Mouse (Mus musculus) liver, embryonic 12.5 days (tissue): ENCODE results near the gene Lpcat4. TPM values are rescaled to one million over a fixed set of nuclear protein-coding genes. Genes with fewer than 3 reads are reported as not detected.

Source experiments
- ATAC-seq: fragments of 200-750 bp; cut with Nextera tagmentation; 2 replicates; pipeline ENCODE4 v1.8.0; 2017; ENCODE audit warnings: moderate number of reproducible peaks, mild to moderate bottlenecking, moderate library complexity
- H3K27ac ChIP-seq: fragments of 300-500 bp; sonication (generic); 2 replicates; pipeline ENCODE4 v1.5.1; 2016; ENCODE audit warnings: mild to moderate bottlenecking
- H3K27me3 ChIP-seq: fragments of 300-500 bp; sonication (generic); replicated peaks from 2 replicates; pipeline ENCODE4 v1.6.1; 2016; ENCODE audit warnings: mild to moderate bottlenecking, moderate library complexity
- H3K36me3 ChIP-seq: fragments of 300-500 bp; sonication (generic); 2 replicates; pipeline ENCODE4 v1.6.1; 2016; ENCODE audit warnings: mild to moderate bottlenecking, moderate library complexity
- H3K4me1 ChIP-seq: fragments of 300-500 bp; sonication (generic); 2 replicates; pipeline ENCODE4 v1.6.1; 2016
- H3K4me2 ChIP-seq: fragments of 300-500 bp; sonication (generic); 2 replicates; pipeline ENCODE4 v1.6.1; 2016; ENCODE audit warnings: mild to moderate bottlenecking, moderate library complexity
- H3K4me3 ChIP-seq: fragments of 300-500 bp; sonication (generic); 2 replicates; pipeline ENCODE4 v1.5.1; 2016; ENCODE audit warnings: mild to moderate bottlenecking, moderate library complexity
- H3K9ac ChIP-seq: fragments of 300-500 bp; sonication (generic); 2 replicates; pipeline ENCODE4 v1.6.1; 2016; ENCODE audit warnings: mild to moderate bottlenecking, moderate library complexity
- H3K9me3 ChIP-seq: fragments of 300-500 bp; sonication (generic); replicated peaks from 2 replicates; pipeline ENCODE4 v1.6.1; 2016; ENCODE audit warnings: mild to moderate bottlenecking, moderate library complexity
- WGBS: fragments of 180-500 bp; shearing (Covaris S2); methylation state at CpG from one replicate; pipeline ENCODE4 v1.1.7; 2016; ENCODE audit not compliant: insufficient replicate concordance; 5-methylcytosine and 5-hydroxymethylcytosine counted together
- polyA plus RNA-seq: library from polyadenylated mRNA; unstranded; fragments of >200 nt; fragmentation: Nextera tagmentation; extraction: Ambion mirVana; gene quantifications from 2 replicates; pipeline ENCODE4 v1.2.1, GENCODE M21; 2016

Lpcat4 gene
- 5.9 TPM in 2 replicates for polyA plus RNA-seq

DNA sequence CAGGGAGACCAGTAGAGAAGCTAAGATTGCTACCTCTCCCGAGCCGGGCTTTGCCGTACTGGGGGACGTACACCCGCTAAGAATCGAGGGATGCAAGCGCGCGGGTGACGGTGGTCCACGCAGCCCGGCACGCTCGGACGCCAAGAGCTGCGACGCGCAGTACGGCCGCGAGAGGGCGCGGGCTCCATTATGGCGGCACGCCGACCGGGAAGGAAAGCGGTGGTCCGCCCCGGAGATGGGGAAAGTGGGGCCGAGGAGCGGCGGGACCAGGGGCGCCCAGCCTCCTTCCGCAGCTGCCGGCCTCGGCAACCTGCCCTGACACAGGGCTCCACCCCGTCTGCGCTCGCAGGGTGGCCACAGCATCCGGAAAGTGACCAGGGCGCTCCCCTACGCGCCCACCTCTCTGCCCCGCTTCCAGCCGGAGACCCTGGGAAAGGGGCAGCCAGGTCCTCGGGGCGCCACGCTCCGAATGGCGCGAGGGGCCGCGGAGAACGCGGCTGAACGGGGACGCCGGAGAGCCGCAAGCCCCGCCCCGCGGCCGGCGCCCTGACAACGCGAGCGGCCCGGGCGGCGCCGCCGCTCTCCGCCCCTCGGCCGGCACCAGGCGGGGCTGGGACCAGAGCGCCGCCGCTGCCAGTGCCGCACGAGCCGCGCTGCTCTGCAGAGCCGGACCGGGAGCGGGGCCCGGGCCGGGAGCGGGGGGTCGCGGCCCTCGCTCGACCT, at the start of gene Lpcat4:
Gene Lpcat4, plus strand, starts transcription at position 257 of the 723 bp plus-strand sequence.
- H3K36me3 ChIP-seq, result no peaks in the 10 kb centered on the region
- H3K4me3 ChIP-seq, result peak within 1 kb of the TSS; percentile 91
- H3K4me1 ChIP-seq, result peaks cover 23% of the 10 kb centered on the region
- under 1% methylated on average over 83 of the region's 94 CpGs for WGBS
- peak within 1 kb of the TSS; percentile 99 for H3K4me2 ChIP-seq
- H3K9ac ChIP-seq, result peak within 1 kb of the TSS; percentile 87
- H3K9me3 ChIP-seq, result no peaks in the 10 kb centered on the region
- no peaks in the 10 kb centered on the region; the same call in 1 of the 2 replicates for H3K27me3 ChIP-seq
- ATAC-seq, result peak; percentile 91
- peak within 1 kb of the TSS; percentile 88 for H3K27ac ChIP-seq

DNA sequence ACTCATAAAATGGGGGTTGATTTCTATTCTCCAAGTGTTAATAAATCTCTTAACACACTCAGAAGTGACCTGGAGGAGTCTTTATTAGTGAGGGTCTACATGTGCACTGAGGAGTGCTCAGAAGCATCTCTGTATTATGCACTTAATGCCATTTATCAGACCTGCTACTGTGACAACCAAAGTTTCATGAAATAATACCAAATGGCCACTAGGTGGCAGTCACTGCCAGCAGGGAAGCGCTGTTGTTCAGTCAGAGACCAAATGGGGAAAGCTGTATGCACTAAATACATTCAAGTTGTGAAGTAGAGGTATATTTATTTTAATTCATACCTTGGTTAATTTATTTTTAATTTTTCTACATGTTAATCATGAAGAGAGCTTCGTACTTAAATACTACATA, 42.4 kb upstream of the Lpcat4 start:
- Histone ChIP-seq H3K9me3 (no peaks in the 10 kb centered on the region), H3K4me1 (no peaks in the 10 kb centered on the region), H3K9ac (no peak overlapping the region), H3K36me3 (no peaks in the 10 kb centered on the region), H3K27ac (no peak overlapping the region), H3K4me3 (no peak overlapping the region), H3K27me3 (no peaks in the 10 kb centered on the region), H3K4me2 (no peak overlapping the region)
- 0% methylated on average over 2 of the region's 2 CpGs for WGBS
- ATAC-seq, result no peak

DNA sequence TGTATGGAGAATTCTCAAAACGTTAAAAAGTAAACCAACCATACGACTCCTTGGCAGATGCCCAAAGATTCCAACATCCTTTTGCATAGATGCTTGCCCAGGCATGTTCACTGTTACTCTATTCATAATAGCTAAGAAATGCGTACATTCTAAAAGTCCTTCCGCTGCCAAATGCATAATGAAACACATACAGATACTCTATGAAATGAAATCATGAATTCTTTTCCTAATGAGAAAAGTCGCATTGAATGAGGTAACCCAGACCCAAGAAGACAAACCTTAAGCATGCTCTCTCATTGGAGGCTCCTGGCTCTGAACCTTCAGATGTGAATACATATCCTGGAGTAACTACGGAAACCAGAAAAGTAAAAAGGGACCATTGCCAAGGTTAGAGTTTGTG, 36.2 kb upstream of the Lpcat4 start:
- Histone ChIP-seq H3K4me1 (no peaks in the 10 kb centered on the region), H3K4me2 (no peak overlapping the region), H3K27me3 (no peaks in the 10 kb centered on the region), H3K27ac (no peak overlapping the region), H3K36me3 (no peaks in the 10 kb centered on the region), H3K9ac (no peak overlapping the region), H3K4me3 (no peak overlapping the region), H3K9me3 (no peaks in the 10 kb centered on the region)
- no peak for ATAC-seq
- WGBS, result 67% methylated on average over 6 of the region's 6 CpGs

DNA sequence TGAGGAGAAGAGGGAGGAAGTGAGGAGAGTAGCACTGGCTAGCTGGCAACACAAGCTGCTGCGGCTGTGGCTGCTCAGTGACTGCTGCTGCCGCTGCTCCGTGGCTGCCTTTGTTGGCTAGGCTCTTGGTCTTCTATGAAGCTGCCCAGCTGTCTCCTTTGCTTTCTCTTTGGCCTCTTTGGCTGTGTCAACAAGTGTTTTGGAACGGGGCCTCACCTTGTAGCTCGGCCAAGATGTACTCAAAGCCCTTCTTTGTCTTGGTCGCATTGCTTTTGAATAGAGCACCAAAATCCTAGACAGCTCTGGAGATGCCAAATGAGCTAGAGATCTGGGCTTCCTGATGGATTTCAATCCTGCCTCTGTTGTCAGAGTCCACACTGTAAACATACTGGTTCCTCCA, 29.1 kb upstream of the Lpcat4 start:
- H3K4me1 ChIP-seq, result no peaks in the 10 kb centered on the region
- 60% methylated on average over 6 of the region's 6 CpGs for WGBS
- H3K27ac ChIP-seq, result no peak overlapping the region
- no peak overlapping the region for H3K4me3 ChIP-seq
- H3K9ac ChIP-seq, result no peak overlapping the region
- no peaks in the 10 kb centered on the region for H3K27me3 ChIP-seq
- H3K4me2 ChIP-seq, result no peak overlapping the region
- H3K9me3 ChIP-seq, result no peaks in the 10 kb centered on the region
- no peak for ATAC-seq
- H3K36me3 ChIP-seq, result no peaks in the 10 kb centered on the region

DNA sequence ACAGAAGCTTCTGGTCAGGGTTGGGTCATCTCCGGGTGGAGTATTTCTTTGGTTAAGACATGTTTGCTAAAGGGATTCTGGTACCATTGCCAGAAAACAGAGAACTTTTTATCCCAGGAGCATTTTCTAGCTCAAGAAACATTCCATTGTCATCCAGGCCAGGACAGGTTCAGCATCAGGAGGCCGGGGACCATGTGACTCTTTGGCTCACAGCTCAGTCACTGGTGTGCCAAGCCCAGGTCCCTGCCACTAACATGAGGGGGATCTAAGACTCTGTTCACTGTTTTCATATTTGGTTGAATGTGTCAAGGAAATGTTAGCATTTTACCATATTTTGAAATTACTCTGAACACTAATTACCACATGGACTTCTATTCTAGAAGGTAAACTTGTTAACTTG, 28.6 kb upstream of the Lpcat4 start:
- 67% methylated on average over 2 of the region's 2 CpGs for WGBS
- Histone ChIP-seq H3K27ac (no peak overlapping the region), H3K4me2 (no peak overlapping the region), H3K4me3 (no peak overlapping the region), H3K9ac (no peak overlapping the region), H3K4me1 (no peaks in the 10 kb centered on the region), H3K27me3 (no peaks in the 10 kb centered on the region), H3K9me3 (no peaks in the 10 kb centered on the region), H3K36me3 (no peaks in the 10 kb centered on the region)
- no peak for ATAC-seq

DNA sequence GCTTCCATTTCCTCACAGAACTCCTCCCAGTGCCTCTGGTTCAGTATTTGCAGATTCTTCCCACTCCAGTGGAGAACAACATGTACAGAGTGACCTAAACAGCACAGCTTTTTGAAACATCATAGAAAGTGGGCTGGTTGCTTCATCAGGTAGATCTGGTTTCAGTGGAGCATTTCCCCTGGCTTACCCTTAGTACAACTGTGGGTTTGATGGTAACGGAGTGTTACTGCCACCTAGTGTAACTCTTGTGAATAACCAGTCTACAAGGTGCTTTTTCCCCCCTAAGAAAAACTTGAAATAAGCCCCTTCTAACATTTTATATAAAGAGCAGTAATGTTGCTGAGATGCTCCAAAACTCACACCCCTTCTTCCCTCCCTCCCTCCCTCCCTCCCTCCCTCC, 23.3 kb upstream of the Lpcat4 start:
- Histone ChIP-seq H3K36me3 (no peaks in the 10 kb centered on the region), H3K4me2 (no peak overlapping the region), H3K27me3 (no peaks in the 10 kb centered on the region), H3K27ac (no peak overlapping the region), H3K9ac (no peak overlapping the region), H3K4me1 (no peaks in the 10 kb centered on the region), H3K9me3 (no peaks in the 10 kb centered on the region), H3K4me3 (no peak overlapping the region)
- no peak for ATAC-seq
- 4% methylated on average over 1 of the region's 1 CpGs for WGBS

DNA sequence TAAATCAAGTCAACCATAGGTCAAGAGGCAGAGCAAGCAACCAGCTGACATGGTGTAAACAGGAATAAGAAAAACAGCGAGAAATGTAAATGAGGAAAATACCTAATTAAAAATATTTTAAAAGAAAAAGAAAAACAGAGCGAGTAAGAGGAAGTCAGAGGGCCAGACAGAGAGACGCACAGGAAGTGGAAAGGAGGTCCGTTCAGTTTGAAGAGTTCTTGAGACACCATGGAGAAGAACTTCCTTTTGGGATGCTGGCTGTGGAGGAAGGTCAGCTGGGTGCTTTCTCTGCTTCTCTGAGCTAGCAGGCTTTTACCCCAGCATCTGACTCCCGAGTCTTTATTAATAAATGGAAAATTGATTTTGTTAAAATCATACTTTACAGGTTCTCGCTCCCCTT, 21.7 kb upstream of the Lpcat4 start:
- Histone ChIP-seq H3K36me3 (no peaks in the 10 kb centered on the region), H3K9ac (no peak overlapping the region), H3K27ac (no peak overlapping the region), H3K4me1 (no peaks in the 10 kb centered on the region), H3K27me3 (no peaks in the 10 kb centered on the region), H3K4me3 (no peak overlapping the region), H3K4me2 (no peak overlapping the region), H3K9me3 (no peaks in the 10 kb centered on the region)
- no peak for ATAC-seq
- WGBS, result 51% methylated on average over 6 of the region's 6 CpGs

DNA sequence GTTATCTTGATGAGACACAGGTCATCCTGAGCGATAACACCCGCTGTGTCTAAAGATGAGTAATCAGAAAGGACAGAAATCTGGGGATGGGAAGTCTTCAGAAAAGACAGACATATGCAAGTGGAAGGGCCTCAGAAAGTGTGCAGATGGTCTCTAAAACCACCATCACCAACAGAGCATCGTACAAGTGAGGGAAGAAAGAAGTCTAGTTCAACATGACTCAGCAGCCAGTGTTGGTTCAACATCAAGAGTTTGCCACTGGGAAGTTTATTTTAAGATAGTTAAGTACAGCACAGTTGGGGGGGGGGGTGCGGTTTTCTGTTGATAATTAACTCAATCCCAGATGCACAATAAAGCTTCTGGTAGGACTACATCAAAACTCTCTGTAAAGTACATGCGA, 18.4 kb upstream of the Lpcat4 start:
- H3K36me3 ChIP-seq, result no peaks in the 10 kb centered on the region
- H3K4me2 ChIP-seq, result no peak overlapping the region
- ATAC-seq, result no peak
- no peak overlapping the region for H3K4me3 ChIP-seq
- H3K4me1 ChIP-seq, result no peaks in the 10 kb centered on the region
- H3K27ac ChIP-seq, result no peak overlapping the region
- H3K9ac ChIP-seq, result no peak overlapping the region
- WGBS, result 47% methylated on average over 5 of the region's 5 CpGs
- H3K27me3 ChIP-seq, result no peaks in the 10 kb centered on the region
- H3K9me3 ChIP-seq, result no peaks in the 10 kb centered on the region

DNA sequence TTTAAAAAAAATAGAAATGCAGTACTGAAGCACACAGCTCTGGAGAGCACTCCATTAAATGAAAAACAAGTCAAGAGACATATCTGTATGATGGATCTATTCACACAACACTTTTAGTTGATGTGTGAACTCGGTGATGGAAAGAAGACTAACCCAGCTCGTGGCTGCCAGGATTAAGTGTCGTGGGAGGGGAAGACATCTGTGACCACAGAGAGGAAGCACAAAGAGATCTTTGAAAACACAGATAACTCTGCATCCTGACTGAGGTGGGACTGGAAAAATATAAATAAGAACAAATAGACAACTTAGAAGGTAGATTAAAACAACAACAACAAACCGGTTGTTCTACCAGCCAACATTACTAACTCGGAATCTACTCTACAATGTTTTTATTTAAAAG, 16.7 kb upstream of the Lpcat4 start:
- no peaks in the 10 kb centered on the region for H3K27me3 ChIP-seq
- no peak overlapping the region for H3K4me2 ChIP-seq
- no peak overlapping the region for H3K4me3 ChIP-seq
- no peaks in the 10 kb centered on the region for H3K36me3 ChIP-seq
- 33% methylated on average over 5 of the region's 5 CpGs for WGBS
- no peaks in the 10 kb centered on the region for H3K4me1 ChIP-seq
- H3K9ac ChIP-seq, result no peak overlapping the region
- no peak for ATAC-seq
- no peak overlapping the region for H3K27ac ChIP-seq
- H3K9me3 ChIP-seq, result no peaks in the 10 kb centered on the region

DNA sequence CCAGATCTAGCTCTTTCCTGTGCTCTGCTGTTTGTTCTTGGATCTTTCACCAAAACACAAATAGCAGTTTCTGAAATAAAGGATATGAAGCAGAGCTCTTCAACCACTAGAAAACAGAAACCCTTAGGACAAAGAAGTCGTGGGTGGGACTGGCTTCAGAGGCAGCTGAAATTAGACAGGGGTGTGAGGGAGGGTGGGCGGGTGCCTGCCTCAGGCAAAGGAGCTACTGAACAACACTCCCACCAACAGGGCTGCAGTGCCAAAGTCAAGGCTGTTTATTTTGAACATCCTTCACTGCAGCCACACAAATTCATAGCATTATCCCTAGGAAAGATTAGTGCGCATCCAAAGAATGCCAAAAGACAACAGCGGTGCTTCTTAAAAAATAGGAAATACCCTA, 14.9 kb upstream of the Lpcat4 start:
- no peak for ATAC-seq
- Histone ChIP-seq H3K27me3 (no peaks in the 10 kb centered on the region), H3K4me2 (no peak overlapping the region), H3K4me1 (no peaks in the 10 kb centered on the region), H3K9ac (no peak overlapping the region), H3K27ac (no peak overlapping the region), H3K9me3 (no peaks in the 10 kb centered on the region), H3K4me3 (no peak overlapping the region), H3K36me3 (no peaks in the 10 kb centered on the region)
- 61% methylated on average over 4 of the region's 4 CpGs for WGBS

DNA sequence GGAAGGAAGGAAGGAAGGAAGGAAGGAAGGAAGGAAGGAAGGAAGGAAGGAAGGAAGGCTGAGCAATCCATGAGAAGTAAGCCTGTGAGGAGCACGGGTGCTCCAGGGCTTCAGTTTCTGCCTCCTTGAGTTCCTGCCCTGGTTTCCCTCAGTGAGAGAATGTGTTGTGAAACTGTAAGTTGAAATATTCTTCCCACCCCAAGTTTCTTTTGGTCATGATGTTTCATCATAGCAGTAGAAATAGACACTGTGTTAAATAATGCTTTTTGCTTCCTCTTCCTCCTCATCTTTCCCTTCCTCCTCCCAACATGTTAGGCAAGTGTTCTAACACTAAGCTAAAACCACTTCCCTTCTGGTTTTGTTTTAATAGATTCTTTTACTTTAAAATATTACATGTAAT, 6.6 kb upstream of the Lpcat4 start:
- no peak overlapping the region for H3K4me3 ChIP-seq
- no peaks in the 10 kb centered on the region for H3K4me1 ChIP-seq
- H3K27me3 ChIP-seq, result no peaks in the 10 kb centered on the region
- 28% methylated on average over 1 of the region's 1 CpGs for WGBS
- no peaks in the 10 kb centered on the region for H3K9me3 ChIP-seq
- H3K9ac ChIP-seq, result no peak overlapping the region
- ATAC-seq, result no peak
- no peak overlapping the region for H3K4me2 ChIP-seq
- H3K27ac ChIP-seq, result no peak overlapping the region
- H3K36me3 ChIP-seq, result no peaks in the 10 kb centered on the region

DNA sequence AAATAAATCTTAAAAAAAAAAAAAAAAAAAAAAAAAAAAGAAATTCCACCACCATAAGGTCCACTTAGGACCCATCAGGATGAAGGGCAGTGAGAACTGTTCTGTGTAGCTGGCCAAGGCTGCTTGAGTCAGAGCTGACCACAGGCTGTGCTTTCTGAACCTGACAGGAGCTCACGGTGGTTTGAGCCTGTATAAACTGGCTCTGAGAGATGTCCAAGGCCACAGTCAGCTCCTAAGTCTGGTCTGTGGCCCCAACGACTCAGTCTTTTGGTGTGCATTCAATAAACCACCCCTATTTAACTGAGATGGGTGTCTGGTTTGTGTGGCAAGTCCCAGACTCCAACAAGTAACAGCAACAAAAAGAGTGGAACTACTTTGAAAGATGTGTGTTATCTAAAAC, 2.6 kb upstream of the Lpcat4 start:
- Histone ChIP-seq H3K9me3 (no peaks in the 10 kb centered on the region), H3K4me2 (no peak overlapping the region), H3K4me3 (no peak overlapping the region), H3K9ac (no peak overlapping the region), H3K4me1 (peaks cover 23% of the 10 kb centered on the region), H3K27ac (no peak overlapping the region), H3K27me3 (no peaks in the 10 kb centered on the region; the same call in 1 of the 2 replicates), H3K36me3 (no peaks in the 10 kb centered on the region)
- ATAC-seq, result no peak
- WGBS, result 69% methylated on average over 2 of the region's 2 CpGs

DNA sequence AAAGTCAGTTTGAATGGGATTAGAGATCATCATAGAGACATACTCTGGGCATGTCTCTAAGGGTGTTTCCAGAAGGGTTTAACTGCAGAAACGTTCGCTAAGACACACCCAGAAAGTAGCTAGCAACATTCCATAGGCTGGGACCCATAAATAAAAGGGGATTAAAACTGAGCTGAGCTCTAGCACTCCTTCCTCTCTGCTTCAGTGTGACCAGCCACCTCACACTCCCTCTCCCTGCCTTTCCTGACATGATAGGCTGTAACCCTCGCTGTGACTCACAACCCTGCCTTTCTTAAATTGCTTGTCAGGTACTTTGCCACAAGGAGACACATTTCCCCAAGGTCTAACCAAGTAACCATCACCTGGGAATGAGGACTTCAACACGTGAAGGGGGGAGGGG, 1.3 kb upstream of the Lpcat4 start:
- H3K9ac ChIP-seq, result no peak overlapping the region
- H3K27me3 ChIP-seq, result no peaks in the 10 kb centered on the region; the same call in 1 of the 2 replicates
- H3K9me3 ChIP-seq, result no peaks in the 10 kb centered on the region
- H3K4me3 ChIP-seq, result no peak overlapping the region
- H3K4me1 ChIP-seq, result peaks cover 23% of the 10 kb centered on the region
- no peak overlapping the region for H3K27ac ChIP-seq
- H3K4me2 ChIP-seq, result no peak overlapping the region
- H3K36me3 ChIP-seq, result no peaks in the 10 kb centered on the region
- WGBS, result 11% methylated on average over 4 of the region's 4 CpGs
- no peak for ATAC-seq
